Mouse (Mus musculus) CD4-positive, CD25-positive, alpha-beta regulatory T cell, adult 2 months (primary cell): Measurements from ENCODE around the gene Rap2b.

ENCODE experiments used
- DNase-seq: peaks from one replicate; pipeline ENCODE4 v3.0.0-alpha.2; 2012; ENCODE audit warnings: low read depth, low spot score

The Rap2b gene

DNA sequence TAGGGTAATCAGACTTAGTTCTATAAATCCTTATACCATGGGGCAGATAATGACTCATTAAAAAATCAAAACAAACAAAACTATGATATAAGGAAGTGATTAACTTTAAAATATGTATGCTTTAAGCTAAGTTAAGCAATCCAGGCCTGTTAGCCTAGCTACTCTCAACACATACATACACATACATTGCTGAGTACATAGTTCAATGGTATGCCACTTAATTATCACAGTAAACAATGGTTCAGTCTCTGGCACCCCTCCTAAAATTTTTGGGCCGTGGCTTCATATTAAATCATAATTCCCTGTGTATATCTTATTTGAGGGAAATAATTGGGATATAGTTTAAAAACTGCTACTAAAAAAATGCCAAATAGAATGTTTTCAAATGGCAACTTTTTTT is at the start of gene Rap2b:
TSS of gene Rap2b (plus strand) at position 301 of the 400 bp plus-strand sequence.
- DNase-seq: no peak

DNA sequence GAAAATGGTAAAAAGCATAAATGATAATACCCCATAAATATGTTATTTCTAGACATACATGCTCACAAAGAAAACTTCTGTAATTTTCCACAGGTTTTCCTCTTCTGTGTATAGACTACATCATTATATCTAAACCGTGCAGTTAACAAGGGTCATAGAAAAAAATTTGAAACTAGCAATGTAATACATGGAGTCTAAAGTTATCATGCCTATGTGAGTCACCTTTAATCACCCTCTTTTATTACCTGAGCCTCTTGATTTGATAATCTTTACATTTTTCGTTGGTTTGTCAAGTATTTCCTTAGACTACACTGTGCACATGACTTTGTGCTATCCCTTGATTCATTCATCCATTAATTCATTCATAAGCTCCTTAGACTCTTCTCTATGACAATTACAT is 46.4 kb upstream of the Rap2b start:
- DNase-seq: no peak

DNA sequence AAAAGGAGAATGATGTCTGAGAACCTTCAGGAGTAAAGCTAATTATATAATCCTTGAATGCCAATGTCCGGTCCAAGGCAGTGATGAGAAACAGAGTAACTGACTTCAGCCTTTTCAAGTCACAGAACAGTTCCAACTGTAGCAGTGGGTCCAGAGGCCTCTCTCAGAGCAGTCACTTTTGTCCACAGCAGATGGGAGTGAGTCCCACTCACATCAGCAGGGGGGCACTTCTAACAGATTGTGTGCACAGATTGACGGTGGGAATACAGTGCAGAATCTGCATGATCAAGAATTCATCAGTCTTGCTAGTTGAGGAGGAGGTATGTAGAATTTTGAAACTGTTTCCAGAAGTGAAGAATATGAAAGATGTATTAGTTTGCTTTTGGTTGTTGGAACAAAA is 41.4 kb upstream of the Rap2b start:
- DNase-seq: no peak

DNA sequence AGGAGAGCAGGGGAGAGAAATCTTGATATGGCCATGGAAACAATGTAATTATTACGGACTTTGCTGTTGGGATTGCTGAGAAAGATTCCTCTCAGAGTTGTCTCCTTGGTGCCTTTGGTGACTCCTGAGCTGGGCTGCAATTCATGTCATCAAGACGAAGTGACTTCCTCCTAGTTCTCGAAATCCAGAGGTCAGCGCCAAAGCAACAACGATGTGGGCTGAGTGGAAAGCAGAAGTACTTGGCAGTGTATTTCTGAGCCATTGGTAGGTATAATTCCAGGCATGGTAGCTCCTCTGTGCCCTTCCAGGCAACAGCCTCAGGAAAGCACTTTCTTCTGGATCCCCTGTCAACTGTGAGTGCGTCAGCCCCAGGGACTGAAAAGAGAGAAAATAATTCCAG is 39.8 kb upstream of the Rap2b start:
- no peak for DNase-seq

DNA sequence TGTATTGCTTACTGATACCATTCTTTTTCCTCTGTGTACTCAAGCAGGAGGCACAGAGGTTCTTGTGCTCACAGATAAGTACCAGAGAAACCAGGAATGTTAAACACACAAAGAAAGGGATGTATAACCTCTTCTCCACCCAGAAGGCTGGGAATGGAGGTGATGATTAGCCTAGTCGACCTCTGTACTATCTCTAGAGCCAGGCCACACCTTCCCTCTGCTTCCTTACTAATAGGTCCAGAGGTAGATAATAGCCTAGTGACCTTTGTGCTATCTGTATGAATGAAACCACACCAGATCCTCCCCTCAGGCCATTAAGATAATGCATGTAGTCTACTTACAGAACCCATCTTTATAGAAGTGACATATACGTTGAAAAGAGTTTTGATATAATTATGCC is 25.2 kb upstream of the Rap2b start:
- DNase-seq: no peak

DNA sequence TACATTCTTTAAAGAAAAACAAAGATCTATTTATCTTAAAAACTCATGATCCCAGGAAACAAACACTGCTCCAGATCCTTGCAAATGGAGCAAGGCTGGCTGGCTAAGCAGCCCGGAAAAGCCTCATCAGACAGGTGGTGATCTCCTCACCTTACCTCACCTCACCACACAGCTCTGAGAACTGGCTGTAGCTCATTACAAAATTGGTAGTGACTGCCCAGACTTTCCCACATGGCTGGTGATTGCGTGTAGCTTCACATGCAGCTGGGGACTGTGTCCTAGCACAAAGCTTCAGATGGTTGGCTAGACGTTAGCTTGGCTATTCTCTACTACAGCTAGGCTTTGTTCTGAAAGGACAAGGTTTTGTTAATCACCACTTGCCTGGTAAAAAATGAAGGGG is 24.2 kb upstream of the Rap2b start:
- DNase-seq: no peak

DNA sequence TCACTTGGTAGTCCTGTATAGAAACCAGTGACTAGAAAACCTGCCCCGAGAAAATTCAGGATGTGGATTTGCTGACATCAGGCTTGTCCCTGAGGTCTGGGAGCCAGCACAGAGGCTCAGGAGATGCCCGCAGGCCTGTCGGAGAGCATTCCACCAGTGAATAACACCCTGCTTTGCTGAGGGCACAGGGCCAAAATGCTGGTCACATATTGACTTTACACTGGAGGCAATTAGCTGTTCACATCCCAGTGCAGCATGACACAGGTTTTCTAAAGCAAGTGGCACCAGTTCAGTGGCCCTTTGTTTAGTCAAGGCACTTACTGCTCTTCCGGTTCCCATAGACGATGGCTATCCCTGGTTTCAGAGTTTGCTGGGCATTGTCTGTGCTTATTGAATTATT is 21.1 kb upstream of the Rap2b start:
- DNase-seq: no peak

DNA sequence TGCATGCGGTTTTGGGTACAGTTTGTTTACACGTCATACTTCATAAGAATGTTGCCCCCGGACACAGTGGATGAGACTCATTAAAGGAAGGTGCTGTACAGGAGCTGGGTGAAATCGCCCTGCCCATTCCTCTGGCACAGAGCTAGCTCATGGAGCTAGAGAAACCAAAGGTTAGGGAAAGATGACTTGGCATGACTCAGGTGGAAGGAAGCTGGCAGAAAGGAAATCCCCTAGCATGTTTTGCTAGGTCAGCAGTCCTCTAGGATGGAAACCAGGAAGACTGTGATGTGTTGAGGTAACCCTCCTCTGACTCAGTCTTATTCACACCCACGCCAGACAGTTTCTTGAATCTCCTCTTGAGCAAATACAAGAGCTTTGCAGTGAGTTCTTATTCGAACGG is 17.4 kb upstream of the Rap2b start:
- DNase-seq: no peak

DNA sequence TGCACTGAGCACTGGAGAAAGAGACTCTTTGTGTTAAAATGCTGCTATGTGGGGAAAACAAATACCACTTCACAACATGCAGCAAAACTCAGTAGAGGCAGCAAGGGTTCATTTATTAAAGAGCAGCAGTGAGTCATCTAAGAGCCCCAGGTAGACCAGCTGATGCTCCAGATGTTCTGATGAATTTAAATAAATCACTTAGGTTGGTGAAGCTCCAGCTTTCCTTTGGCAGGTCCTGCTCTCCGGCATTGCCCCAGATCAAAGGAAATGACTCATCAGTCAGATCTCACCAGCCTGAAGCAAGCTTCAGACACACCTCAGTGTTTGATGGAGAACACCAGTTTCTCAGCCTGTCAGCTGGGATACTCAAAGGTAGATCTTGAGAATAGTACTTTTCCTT is 15.8 kb upstream of the Rap2b start:
- DNase-seq: no peak

DNA sequence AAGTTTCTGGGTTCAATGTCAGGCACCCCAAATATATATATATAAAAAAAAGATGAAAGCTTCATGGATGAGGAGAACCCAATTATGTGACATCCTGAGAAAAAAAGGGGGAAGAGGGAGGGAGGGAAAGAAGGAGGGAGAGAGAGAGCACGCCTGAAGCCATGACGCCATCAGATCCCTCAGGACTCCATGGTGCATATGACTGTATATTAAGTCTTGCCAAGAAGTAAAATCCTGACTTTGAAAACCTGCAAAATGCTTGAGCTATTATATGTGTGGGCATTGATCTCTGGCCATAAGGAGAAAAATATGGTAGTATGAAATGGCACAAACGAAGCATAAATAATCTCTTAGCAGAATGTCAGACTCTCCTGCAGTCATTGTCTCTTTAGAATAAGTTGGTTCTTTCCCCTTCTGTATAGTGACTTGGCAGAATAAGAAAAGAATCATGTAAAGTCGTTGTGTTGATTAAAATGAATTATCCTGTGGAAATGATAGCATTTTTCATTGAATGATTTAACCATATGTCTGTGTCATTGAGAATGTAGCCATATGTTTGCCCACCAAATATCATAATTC is 13.3 kb upstream of the Rap2b start:
- DNase-seq: no peak

DNA sequence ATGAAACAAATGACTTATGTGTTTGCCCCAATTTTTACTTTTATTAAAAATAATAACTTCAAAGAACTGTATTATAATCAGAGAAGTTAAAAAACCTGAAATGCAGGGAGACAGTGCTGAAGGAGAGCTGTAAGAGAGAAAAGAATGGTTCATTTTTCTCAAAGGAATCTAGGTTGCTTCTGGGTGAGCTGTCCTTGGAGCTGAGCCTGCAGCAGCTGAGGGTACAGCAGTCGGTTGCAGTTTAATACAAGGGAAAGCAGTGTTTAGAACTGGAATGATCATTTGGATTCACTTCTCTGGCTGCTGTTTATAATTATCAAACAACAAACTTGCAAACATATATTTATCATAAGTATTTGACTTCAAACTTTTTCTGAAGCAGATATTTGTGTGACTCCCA is 12.0 kb upstream of the Rap2b start:
- no peak for DNase-seq

DNA sequence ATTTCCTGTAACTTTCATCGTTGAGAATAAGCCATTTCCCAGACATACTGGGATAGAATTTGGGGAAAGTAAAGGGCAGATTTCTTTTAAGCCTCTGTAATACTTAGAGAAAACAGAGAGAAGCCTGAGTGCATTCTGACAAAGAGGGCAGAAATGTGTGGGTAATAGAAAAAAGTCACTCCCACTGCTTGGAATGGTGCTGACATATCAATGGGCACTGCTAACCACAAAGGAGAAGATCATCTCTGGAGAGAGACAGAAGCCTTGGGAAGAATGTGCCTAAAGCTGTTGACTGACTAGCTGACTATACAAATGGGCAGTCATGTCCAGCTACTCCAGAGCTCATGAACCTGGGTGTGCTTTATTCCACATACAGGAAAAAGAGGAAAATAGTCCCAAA is 6.0 kb upstream of the Rap2b start:
- no peak for DNase-seq

DNA sequence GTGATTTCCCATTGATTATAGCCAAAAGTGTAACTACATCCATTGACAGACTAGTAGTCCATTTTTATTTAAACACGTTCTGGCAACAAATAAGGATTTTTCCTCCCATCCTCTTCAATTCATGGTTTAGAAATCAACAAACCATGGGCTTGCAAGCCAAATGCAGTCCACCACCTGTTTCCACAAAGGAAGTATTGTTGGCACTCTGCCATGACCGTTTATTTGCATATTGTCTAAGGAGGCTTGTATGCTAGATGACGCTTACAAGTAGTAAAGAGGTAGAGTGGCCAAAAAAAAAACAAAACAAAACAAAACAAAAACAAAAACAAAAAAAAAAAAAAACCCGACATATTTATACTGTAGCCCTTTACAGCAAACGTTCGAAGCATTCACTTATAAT is 3.3 kb upstream of the Rap2b start:
- peak; percentile 15 for DNase-seq

DNA sequence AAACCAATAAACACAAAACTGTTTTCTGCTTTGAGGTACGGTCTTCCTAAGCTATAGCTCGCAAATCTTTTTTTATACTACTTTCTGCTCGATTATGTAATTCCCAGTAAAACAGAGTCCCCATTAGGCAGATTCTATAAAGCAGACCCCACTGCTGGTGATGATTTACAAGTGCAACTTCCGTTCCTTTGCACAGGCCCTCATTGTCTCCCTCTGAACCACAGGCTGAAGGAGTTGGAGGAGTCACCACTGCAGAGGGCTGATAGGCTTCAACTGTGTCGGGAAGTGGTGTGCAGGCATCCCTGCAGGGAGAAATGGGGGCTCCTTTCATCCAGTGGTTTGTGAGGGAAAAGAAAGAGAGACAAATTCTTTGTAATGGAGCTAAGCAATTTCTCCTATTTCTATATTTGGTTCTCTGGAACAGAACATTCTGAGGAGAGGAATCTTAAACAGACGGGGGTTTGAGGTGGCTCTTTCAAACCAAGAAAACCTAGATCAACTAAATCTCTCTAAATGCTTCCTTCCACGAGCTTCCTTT is 2.6 kb upstream of the Rap2b start:
- DNase-seq: no peak

DNA sequence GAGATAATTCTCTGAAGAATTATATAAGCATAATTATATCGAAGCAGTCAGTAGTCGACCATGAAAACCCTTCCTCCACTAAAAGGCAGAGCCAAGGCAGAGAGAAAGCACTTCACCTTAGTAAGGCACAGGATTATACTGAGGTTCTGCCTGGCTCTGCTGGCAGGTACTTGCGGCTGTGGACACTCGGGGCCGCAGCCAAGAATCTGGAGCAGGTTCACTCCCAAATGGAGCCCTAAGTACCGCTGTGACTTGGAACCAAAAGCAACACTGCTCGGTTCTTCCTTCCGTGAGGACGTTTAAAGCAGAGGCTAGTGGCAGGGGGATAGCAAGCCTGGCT is 1.4 kb downstream of the Rap2b start:
- DNase-seq: no peak

DNA sequence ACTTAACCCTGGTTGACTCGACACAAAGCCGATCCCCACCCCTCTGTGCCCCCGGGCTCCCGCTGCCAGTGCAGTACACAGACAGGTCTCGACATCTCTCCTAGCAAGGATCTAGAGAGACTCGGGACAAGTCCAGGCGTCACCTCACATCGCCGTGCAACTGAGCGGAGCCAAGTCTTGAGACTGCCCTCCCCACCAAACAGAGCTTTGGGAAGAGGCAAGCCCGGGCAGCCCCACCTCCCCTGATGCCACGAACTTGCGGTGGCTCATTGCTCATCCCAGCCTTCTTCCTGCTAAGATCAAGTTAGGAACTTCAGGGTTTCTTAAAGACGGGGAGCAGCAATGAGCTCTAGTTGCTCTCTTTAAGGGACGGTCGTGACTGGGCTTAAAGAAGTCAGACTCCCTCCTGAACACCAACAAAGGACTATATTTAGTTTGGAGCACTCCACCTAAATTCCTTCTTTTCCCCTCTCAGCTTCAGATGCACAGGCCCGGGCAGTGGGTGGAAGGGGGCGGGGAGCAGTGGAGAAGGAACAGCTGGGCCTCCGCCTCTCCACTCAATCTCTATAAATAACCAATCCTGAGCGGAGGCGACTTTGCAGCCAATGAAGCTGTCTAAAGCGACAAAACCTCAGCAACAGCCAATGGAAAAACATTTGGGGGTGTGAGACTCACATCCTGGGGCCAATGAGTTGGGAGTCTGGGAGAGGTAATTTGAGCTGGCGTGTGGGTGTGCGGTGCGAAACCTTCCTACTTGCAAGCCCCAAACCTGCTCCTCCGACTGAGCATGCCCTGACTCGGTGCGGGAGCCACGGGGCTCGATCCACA is 1.9 kb downstream of the Rap2b start:
- DNase-seq: peak; percentile 94

DNA sequence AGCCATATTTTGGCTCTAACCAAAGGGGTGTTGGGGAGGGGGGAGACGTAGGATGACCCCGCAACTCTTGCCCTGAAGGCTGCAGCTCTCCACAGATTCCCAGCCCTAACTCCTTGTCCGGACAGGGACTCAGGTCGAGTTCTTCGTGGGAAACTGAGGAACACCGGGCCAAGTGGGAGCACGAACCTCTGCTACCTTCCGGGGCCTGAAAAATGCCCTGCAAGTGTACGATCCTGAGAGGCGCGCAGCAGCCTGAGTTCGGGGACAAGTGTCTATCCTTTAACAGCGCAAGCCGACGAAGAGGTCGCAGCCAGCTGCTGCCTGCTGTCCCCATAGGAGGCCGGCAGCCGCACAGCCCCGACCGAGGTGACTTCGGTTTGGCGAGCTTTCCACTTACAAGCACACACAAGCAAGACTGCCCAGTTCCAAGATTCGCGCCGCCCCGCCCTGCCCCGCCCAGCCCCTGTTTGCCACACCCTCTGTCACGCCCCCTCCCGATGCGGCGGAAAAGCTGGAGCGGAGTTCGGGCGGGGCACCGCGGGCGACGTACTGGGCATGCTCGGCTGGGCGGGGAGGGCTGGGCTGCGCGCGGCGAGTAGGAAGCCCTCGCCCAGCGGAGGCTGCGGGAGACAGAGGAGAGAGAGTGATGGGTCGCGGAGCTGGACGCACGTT is 2.7 kb downstream of the Rap2b start:
- DNase-seq: peak; percentile 98

DNA sequence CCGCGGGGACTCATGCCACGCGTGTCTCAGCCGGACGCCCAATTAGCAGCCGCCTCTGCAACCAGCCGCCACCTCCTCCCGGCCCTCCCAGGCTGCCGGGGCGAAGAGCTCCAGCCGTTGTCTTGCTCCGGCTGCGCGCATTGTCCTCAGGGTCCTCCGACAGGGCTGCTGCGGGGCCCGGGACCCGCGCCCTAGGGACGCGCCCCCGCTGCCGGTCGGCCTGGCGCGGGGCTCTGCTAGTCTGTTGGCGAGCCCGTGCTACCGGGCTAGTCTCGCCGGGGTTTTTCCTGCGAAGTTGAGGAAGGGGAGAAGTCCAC is 3.2 kb downstream of the Rap2b start:
- no peak for DNase-seq

DNA sequence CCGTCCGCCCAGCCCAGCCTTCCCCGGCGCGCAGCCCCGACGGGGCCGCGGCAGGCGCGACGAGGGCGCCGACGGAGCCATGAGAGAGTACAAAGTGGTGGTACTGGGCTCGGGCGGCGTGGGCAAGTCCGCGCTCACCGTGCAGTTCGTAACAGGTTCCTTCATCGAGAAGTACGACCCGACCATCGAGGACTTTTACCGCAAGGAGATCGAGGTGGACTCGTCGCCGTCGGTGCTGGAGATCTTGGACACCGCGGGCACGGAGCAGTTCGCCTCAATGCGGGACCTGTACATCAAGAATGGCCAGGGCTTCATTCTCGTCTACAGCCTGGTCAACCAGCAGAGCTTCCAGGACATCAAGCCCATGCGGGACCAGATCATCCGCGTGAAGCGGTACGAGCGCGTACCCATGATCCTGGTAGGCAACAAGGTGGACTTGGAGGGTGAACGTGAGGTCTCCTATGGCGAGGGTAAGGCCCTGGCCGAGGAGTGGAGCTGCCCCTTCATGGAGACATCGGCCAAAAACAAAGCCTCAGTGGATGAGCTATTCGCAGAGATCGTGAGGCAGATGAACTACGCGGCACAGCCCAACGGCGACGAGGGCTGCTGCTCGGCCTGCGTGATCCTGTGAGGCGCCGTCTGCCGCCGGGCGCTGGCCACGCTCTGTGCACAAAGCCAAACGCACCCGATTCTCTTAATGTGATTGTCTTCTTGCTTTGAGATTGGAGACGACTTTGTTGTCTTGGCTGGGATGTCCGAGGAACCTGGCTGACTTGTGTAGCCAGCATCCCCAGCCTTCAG is 3.7 kb downstream of the Rap2b start:
- peak; percentile 62 for DNase-seq

DNA sequence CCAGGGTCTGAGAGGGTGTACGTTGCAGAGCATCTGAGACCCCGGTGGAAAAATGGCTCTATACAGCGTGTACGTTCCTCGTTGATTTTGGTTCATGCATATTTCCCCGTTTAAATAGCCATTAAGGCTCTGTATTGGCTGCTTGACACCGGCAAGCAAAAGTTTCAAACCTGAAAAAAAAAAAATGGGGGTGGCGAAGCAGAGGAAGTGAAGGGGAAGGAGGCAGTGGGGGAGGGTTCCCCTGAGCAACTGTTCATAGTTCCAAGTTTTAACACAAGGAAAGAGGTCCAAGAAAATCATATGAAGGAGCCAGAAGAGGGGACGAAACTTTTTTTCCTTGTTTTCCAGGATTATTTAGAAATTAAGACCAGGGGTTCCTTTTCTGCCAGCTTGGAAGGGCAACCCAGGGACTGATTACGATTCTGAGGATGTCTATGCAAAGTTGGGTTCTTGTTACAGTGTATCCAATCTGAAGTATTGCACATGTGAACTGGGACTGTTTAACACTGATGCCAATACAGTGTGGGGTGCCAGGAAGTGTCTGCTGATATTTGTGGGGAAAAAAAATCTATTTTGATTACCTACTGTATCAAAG is 4.4 kb downstream of the Rap2b start, which contains the start of gene B430305J03Rik:
TSS of gene B430305J03Rik (minus strand) at position 173 of the 595 bp plus-strand sequence.
- peak; percentile 69 for DNase-seq

DNA sequence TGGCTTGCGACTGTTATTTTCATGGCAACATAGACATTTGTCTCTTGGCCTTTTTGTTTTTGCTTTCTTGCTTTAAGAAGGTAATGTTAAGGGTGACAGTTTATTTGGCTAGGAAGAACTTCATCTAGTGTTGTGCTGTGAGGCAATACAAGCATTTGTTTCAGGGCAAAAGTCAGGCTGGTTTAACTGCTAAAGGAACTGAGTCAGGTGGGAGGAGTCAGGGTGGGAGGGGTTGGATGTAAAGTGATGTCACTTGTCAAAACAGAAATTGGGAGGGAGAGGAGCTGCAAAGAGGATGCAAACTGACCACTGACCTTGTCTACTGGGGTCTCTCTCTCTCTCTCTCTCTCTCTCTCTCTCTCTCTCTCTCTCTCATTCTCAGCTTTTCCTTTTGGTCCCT is 7.0 kb downstream of the Rap2b start:
- peak; percentile 40 for DNase-seq

DNA sequence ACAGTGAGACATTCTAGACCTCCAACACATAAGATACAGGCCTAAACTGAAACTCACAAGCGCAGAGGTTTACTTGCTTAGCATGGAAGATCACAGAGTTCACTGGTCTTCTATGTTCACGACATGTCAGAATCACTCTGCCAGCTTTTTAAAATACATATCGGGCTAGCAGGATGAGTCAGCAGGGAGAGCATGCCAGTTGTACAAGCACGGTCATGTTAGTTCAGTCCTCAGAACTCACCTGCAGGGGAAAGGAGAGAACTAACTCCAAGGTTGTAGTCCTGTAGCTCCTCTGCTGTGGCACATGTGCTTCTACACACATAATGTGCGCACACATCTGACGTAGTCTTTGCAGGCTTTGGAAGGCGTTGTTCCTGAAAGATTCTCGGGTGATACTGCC is 14.6 kb downstream of the Rap2b start:
- no peak for DNase-seq
